Mouse (Mus musculus): ENCODE data around the gene Igll1.
"Not testable (repeated sequence)": the region's sequence is repeated elsewhere in the genome, so short reads cannot be mapped to it uniquely, and the experiment has no call there.

The Igll1 gene

DNA sequence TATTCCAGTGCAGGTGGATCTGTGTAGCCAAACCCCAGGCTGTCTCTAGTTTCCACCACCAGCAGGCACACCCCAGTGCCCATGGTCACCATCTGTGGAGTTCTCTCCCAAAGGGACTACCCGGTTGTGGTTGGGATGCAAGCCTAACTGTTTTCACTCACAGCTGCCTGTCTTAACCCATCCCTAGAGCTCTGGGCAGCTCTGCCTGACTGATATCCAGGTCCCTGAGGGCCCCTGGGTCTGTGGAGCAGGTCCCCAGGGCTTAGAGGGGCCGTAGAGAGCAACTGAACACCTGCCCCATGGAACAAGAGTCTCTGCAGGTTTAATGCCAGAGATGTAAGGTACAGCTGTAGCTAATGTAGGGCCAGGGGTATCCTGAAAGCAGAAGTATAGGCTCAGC lies at the start of gene Igll1:
Gene Igll1, minus strand, starts transcription at position 8 of the 400 bp plus-strand sequence.
- no peak for DNase-seq (ENCODE audit: inconsistent ontology term)

GRCm38 (mm10) chr16:16913440-16913839 lies 49.7 kb upstream of the Igll1 start:
- no peak for DNase-seq (ENCODE audit: inconsistent ontology term)

GRCm38 (mm10) chr16:16911641-16912597 lies 48.1 kb upstream of the Igll1 start:
- DNase-seq (ENCODE audit: inconsistent ontology term), result peak; percentile 91

- peak; percentile 36 for DNase-seq (ENCODE audit: inconsistent ontology term)
Observed at GRCm38 (mm10) chr16:16907799-16908198, 44.0 kb upstream of the Igll1 start.

DNA sequence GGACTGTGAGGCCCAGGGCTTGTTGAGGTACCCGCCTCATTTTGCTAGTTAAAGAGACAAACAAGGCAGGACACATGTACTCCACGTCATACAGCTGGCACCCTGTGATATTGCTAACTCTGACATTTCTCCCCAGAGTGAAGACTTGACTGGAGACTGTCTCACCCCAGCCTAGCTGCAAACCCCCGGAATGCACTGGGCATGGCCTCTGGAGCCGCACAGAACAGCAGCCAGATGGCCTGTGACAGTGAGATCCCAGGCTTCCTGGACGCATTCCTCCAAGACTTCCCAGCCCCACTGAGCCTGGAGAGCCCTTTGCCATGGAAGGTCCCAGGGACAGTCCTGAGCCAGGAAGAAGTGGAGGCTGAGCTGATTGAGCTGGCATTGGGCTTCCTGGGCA lies 39.4 kb upstream of the Igll1 start:
- DNase-seq (ENCODE audit: inconsistent ontology term), result no peak

DNA sequence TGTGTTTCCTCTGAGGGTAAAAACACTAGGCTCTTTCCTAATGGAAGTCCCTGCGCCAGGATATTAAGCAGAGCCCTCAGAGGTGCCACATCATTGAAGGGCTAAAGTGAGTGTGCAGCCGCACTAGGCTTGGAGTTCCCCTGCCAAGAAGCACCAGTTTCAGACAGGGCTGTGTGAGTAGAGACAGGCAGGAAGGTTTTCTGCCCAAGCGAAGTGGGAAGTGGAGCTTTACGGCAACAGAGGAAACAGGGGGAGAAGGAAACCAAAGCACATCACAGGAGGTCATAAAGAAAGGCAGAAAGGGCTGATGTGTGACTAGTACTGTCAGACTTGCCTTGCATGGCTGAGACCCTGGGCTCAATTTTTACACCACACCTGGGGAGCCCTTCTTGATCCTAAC lies 38.5 kb upstream of the Igll1 start:
- no peak for DNase-seq (ENCODE audit: inconsistent ontology term)

DNA sequence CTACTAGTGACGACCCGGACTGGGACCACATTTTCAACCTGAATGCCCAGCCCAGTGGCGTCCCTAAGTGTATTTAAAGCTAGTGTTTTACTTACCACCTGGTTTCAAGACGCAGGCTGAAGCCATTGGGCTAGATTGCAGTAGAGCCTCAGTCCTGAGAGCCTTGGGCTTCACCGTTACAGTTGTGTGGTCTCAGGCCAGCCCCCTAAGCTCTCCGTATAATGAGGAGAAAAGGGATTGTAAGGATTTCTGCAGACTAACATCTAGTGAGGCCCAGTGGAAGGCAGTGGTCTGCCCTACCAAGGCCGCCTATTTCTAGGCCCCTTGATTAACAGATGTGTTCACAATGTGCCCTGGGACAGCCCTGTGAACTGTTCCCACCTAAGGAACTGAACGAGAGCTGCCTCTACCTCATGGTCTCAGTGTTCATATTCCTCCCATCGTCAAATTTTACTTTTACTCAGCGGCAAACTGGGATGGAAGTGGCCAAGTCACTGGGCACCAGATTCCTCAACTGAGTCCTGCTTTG lies 33.3 kb upstream of the Igll1 start:
- no peak for DNase-seq (ENCODE audit: inconsistent ontology term)

DNA sequence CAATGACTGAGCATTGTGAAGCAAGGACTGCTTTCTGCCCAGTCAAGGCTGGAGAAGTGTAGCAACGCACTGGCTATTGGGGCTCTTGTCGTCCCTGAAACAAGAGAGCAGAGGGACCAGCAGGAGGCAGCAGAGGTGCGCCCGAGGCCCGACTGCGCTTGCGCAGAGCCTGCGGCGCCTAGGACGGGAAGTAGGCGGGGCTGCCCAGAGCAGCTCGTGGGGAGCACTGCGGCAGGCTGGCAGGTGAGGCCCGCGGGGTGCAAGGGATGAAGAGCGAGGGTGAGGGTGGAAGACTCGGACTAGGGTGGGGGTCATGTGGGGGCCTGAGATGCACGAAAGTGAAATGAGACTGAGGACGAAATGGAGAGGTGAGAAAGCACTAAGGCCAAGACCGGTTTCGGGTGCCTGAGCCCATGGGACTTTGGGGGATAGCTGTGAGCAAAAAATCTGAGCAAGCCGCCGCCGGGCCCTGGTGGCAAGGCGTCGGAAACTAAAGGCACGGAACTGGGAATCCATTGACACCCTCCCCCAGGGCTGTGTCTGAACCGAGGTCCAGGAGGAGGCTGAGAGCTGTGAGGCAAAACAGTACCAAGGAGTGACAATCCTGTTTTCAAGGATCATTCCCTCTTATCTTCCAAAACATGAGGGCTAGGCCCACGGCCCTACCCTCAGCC lies 32.7 kb upstream of the Igll1 start, which contains the start of gene Ppm1f:
Gene Ppm1f, plus strand, starts transcription at position 88 of the 674 bp plus-strand sequence.
- peak; percentile 91 for DNase-seq (ENCODE audit: inconsistent ontology term)

- DNase-seq (ENCODE audit: inconsistent ontology term), result no peak
Observed at GRCm38 (mm10) chr16:16896015-16896381, 32.2 kb upstream of the Igll1 start.

DNA sequence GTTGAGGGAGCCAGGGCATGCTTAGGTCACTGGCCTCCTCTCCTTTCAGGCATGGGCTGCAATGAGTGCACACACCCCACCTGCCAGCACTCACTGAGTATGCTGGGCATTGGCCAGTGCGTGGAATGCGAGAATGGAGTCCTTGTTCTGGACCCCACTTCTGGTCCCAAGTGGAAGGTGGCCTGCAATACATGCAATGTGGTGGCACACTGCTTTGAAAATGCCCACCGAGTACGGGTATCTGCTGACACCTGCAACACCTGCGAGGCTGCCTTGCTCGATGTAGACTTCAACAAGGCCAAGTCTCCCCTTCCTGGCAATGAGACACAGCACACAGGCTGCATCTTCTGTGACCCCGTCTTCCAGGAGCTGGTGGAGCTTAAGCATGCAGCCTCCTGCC lies 28.6 kb upstream of the Igll1 start:
- no peak for DNase-seq (ENCODE audit: inconsistent ontology term)

GRCm38 (mm10) chr16:16888341-16888740 lies 24.6 kb upstream of the Igll1 start:
- DNase-seq (ENCODE audit: inconsistent ontology term), result no peak

DNA sequence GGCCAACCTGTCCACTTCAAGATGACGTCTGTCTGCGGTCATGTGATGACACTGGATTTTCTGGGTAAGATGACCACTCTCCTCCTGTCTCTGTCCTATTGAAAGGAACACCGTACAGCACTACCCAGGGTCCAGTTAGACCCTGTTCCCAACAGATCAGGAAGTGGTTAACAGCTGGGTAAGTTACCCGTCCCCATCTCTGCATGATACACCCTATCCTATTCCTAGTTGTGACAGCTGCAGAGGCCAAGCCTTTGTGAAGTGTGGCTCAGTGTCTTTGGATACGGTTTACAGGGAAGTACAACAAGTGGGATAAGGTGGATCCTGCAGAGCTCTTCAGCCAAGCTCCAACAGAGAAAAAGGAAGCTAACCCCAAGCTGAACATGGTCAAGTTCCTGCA lies 15.2 kb upstream of the Igll1 start:
- no peak for DNase-seq (ENCODE audit: inconsistent ontology term)

DNA sequence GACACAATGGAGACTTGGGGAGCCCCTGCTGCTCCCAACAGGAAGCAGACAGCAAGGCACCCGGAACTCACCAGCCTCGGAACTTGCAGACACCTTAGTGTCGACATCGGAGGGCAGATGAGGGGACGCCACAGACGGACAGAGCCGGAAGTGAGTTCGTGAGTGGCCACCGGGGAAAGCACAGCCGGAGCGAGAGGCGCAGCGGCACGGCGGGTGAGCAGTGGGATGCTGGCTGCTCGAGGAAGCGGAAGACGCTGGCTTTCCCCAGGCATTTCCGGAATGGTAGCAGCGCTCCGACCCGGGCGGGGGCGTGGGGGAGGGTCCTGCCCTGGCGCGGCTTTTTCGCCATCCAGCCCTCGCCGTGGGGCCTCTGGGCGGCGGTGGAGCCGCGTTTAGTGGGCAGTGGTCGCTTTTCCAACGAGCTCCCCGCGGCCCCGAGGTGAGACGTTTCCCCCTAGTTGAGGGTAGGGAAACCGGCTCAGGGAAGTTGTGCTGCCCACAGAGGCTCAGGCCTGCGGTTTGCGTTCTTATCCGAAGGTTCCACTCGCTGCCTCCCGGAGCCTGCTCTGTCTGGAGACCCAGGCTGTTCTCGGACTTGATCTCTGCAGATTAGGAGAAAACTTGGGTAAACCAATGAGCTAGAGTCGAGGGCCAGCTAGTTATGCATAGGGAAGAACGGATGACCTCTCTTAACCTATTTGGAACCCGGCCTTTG lies 7.0 kb upstream of the Igll1 start, which contains the start of the genes Top3b and Vpreb1:
Gene Top3b, plus strand, starts transcription at position 120 of the 715 bp plus-strand sequence.
Gene Vpreb1, minus strand, starts transcription at position 227 of the 715 bp plus-strand sequence.
- DNase-seq (ENCODE audit: inconsistent ontology term), result peak; percentile 95

DNA sequence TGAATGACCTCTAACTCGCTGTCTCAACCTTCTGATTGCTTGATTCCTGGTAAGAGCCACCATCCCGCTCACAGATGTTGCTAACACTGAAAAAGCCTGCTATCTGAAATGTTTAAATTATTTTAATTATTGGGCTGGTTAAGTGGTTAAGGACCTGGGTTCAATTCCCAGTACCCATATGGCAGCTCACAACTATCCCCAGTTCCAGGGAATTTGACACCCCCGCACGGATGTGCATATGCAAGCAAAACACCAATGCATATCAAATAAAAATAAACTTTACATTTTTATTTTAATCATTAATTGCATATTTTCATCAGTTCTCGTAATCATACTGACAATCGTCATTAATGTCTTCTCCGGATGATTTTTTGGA lies 6.4 kb upstream of the Igll1 start:
- no peak for DNase-seq (ENCODE audit: inconsistent ontology term)

GRCm38 (mm10) chr16:16865696-16866561 lies 2.1 kb upstream of the Igll1 start:
- DNase-seq (ENCODE audit: inconsistent ontology term), result peak; percentile 36

DNA sequence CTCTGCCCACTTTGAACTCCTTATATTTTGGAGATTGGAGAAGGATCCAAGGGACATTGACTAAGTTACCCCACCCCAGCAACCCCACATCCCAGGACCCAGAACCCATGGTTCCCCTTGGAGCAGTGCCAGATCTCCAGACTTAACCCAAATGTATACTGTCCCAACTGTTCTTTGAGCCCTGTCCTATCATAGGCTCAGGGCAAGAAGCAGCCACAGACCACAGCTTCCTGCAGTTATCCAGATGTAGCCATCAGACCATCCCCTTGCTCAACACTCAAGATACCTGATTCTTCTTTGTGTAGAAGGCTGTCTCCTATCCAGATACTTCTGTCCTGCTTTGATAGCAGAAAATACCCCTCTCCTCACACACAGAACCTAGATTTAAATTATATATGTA lies 1.4 kb upstream of the Igll1 start:
- no peak for DNase-seq (ENCODE audit: inconsistent ontology term)

DNA sequence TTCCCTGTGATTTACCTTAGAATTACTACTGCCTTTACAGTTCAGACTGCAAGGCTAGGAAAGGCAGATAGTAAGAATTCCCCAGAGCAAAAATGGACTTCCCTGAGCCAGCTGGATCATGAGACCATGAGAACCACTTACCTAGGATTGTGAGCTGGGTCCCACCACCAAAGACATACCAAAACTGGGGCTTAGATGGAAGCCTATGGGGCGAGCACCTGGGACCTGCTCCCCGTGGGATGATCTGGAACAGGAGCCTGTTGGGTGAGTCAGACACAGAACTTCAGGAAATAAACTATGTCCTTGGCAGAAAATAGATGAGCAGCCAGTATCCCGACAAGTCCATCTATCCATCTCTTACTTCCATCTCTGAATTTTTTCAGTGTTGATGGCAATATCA lies 1.5 kb downstream of the Igll1 start:
- DNase-seq (ENCODE audit: inconsistent ontology term), result no peak

DNA sequence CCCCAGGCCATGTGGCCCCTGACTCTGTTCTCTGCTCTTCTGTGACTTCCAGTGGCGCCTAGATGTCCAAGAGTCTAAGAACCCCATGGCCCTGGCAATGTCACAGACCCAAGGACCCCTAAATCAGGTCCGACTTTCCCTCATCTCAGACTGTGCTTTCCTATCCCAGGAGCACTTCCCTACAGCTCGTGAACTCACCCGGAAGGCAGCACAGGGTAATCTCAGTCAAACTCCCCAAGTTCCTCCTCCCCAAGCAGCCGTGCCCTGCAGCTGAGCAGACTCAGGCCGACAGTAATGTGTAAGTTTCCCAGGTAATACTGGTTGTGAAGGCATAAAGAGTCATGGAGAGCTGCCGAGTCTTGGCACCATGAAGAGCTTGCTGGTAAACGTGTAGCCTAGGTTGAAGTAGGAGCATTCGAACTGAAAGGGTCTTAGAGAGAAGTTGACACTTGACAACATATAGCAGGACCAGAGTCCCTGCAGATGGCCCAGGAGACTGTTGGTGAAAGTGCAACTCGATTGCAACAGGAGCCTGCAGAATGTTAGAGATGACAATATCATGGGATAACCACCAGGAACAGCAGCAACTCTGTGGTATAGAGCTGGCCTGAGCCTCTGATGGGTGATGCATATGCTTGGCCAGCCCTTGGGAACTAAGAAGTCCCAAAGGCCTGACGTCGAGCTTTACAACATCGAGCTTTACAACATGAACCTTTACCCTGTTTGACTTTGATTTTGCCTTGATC lies 6.9 kb downstream of the Igll1 start:
- no peak for DNase-seq (ENCODE audit: inconsistent ontology term)

DNA sequence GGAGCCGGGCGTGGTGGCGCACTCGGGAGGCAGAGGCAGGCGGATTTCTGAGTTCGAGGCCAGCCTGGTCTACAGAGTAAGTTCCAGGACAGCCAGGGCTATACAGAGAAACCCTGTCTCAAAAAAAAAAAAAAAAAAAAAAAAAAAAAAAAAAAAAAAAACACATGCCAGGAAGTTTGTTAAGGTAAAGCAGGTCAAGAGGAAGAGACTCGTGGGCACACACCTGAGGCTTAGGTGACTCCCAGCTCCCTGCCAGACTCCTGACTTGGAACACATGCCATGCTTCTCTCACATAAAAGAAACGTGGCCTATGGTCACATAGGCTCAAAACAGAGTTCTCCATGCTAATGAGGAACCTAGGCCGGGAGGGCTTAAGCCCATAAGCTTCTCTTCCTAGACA lies 7.7 kb downstream of the Igll1 start:
- not testable (repeated sequence) for DNase-seq (ENCODE audit: inconsistent ontology term)

- DNase-seq (ENCODE audit: inconsistent ontology term), result no peak
Observed at GRCm38 (mm10) chr16:16855541-16855940, 8.2 kb downstream of the Igll1 start.

Data from Muller cell, postnatal 12 days (primary cell).